Mouse (Mus musculus) erythroblast, embryonic 14.5 days (primary cell): ENCODE measurements around the gene Tmem245. TPM values are rescaled to one million over a fixed set of nuclear protein-coding genes. Genes with fewer than 3 reads are reported as not detected.

Source experiments
- H3K27me3 ChIP-seq: 2 replicates; pipeline ENCODE4 v1.6.1; 2012; ENCODE audit warnings: inconsistent platforms; ENCODE audit not compliant: control insufficient read depth
- H3K36me3 ChIP-seq: 2 replicates; pipeline ENCODE4 v1.6.1; 2012; ENCODE audit warnings: mild to moderate bottlenecking, inconsistent platforms; ENCODE audit not compliant: control insufficient read depth
- H3K4me1 ChIP-seq: 2 replicates; pipeline ENCODE4 v1.6.1; 2012; ENCODE audit warnings: inconsistent platforms; ENCODE audit not compliant: control insufficient read depth
- H3K4me3 ChIP-seq: replicated peaks from 2 replicates; pipeline ENCODE3; 2012; ENCODE audit warnings: moderate library complexity, mild to moderate bottlenecking, inconsistent platforms
- H3K9me3 ChIP-seq: 2 replicates; pipeline ENCODE4 v1.6.1; 2012; ENCODE audit warnings: low read length, inconsistent platforms, mixed read lengths; ENCODE audit not compliant: control insufficient read depth
- GATA1 ChIP-seq: IDR thresholded peaks from 2 replicates; pipeline ENCODE4 v1.6.1; 2012; ENCODE audit warnings: low read length, inconsistent platforms, mixed read lengths
- TAL1 ChIP-seq: IDR thresholded peaks from 3 replicates; pipeline ENCODE4 v1.6.1; 2012; ENCODE audit warnings: low read length, inconsistent platforms, mixed read lengths
- polyA plus RNA-seq: library from polyadenylated mRNA; stranded (reverse); fragments of >175 nt; gene quantifications from 2 replicates; pipeline ENCODE4 v1.2.3, GENCODE M21; 2012

Tmem245 gene
- polyA plus RNA-seq, 1 experiment, result 0.01 TPM

- no peak overlapping the region for H3K4me3 ChIP-seq
- no peaks in the 10 kb centered on the region for H3K9me3 ChIP-seq
- H3K4me1 ChIP-seq, result no peaks in the 10 kb centered on the region
- TF ChIP-seq TAL1, result no peak
- TF ChIP-seq GATA1, result no peak
- peaks cover 11% of the 10 kb centered on the region for H3K36me3 ChIP-seq
- H3K27me3 ChIP-seq, result no peaks in the 10 kb centered on the region
Measured at GRCm38 (mm10) chr4:56824231-56824630, 123.0 kb downstream of the Tmem245 start.

GRCm38 (mm10) chr4:56820017-56820550, 127.2 kb downstream of the Tmem245 start:
- no peaks in the 10 kb centered on the region for H3K9me3 ChIP-seq
- H3K4me3 ChIP-seq, result no peak overlapping the region
- TF ChIP-seq TAL1 (no peak), GATA1 (no peak)
- no peaks in the 10 kb centered on the region; the same call in 1 of the 2 replicates for H3K36me3 ChIP-seq
- H3K27me3 ChIP-seq, result no peaks in the 10 kb centered on the region
- H3K4me1 ChIP-seq, result no peaks in the 10 kb centered on the region

Other genes starting within 250 kb of the Tmem245 start
- gene Gm26657, start 207.4 kb downstream of the Tmem245 start, polyA plus RNA-seq, result not detected in 2 replicates
- gene Actl7b, start 206.0 kb downstream of the Tmem245 start, polyA plus RNA-seq, result not detected in 2 replicates
- gene Actl7a, start 204.0 kb downstream of the Tmem245 start, polyA plus RNA-seq, result not detected in 2 replicates
- 0.14 and 0.29 TPM in 2 replicates for gene Elp1, start 145.1 kb downstream of the Tmem245 start, polyA plus RNA-seq
- gene Fam206a, start 145.1 kb downstream of the Tmem245 start, polyA plus RNA-seq, result 0.16 and 0.43 TPM in 2 replicates
- gene Ctnnal1, start 82.2 kb downstream of the Tmem245 start, polyA plus RNA-seq, result 0.17 and 0.18 TPM in 2 replicates
- gene Frrs1l, start 43.0 kb upstream of the Tmem245 start, polyA plus RNA-seq, result 0.01 TPM in 1 of 2 replicates, not detected in the other
- 0.02 and 0.03 TPM in 2 replicates for gene Epb41l4b, start 196.0 kb upstream of the Tmem245 start, polyA plus RNA-seq